Mouse (Mus musculus) liver, adult (tissue): ENCODE measurements around the gene Myh6.

Experiments used
- GATA4 ChIP-seq: IDR thresholded peaks from 2 replicates; pipeline ENCODE4 v1.6.1; 2014; ENCODE audit warnings: mild to moderate bottlenecking, low read length; ENCODE audit not compliant: insufficient replicate concordance

The Myh6 gene

DNA sequence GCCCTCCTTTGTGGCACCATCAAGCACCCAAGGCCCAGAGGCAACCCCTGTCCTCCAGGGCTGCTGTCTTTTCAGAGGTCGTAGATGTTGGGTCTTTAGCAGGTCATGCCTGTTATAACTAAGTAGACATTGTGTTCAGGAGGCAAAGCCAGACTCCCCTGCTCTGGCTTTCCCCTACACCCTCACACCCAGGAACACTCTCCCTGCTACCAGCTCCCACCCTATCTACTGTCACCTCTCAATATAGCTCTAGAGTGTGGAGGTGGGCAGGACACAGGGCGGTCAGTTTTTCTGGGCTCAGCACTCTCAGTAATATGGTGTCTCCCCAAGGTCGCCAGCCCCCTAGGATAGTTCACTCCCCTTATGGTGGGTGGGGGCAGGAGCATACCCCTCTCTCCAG lies 1.1 kb upstream of the Myh6 start:
- no peak for TF ChIP-seq GATA4

GRCm38 (mm10) chr14:54965631-54966030 lies 1.1 kb downstream of the Myh6 start:
- no peak for TF ChIP-seq GATA4

GRCm38 (mm10) chr14:54965044-54965443 lies 1.7 kb downstream of the Myh6 start:
- TF ChIP-seq GATA4, result no peak

DNA sequence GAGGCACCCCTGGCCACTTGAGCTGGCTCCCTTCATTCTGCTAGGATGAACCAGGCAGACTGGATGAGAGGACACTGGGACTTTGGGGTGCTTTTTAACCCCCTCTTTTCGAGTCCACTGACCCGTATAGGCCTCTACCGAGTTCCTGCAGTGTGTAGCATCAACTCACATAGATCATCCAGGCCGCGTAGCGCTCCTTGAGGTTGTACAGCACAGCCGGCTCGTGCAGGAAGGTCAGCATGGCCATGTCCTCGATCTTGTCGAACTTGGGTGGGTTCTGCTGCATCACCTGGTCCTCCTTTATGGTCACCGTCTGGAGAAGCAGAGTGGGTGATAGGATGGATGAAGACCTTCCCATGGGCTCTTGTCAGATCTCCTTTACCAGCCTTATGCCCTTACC lies 3.0 kb downstream of the Myh6 start:
- TF ChIP-seq GATA4, result no peak

GRCm38 (mm10) chr14:54962714-54963113 lies 4.0 kb downstream of the Myh6 start:
- TF ChIP-seq GATA4, result no peak

DNA sequence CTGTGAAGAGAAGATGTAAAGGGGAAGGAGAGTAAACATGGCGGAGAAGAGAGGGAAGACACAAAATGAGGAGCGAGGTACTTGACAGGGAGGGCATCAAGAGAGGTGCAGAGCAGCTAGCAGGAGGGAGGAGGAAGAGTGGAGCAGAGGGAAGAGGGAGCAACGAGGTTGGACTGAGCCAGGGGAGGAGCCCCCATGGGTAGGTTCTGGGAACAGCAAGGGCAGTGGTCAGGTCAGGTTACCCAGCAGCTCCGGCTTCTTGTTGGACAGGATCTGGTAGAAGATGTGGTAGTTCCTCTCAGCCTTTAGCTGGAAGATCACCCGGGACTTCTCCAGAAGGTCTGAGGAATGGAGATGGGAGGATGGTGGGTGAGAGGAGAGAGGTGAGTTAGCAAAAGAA lies 5.2 kb downstream of the Myh6 start:
- no peak for TF ChIP-seq GATA4

- no peak for TF ChIP-seq GATA4
Measured at GRCm38 (mm10) chr14:54960769-54961168, 6.0 kb downstream of the Myh6 start.

GRCm38 (mm10) chr14:54959197-54959596 lies 7.5 kb downstream of the Myh6 start:
- TF ChIP-seq GATA4, result no peak

DNA sequence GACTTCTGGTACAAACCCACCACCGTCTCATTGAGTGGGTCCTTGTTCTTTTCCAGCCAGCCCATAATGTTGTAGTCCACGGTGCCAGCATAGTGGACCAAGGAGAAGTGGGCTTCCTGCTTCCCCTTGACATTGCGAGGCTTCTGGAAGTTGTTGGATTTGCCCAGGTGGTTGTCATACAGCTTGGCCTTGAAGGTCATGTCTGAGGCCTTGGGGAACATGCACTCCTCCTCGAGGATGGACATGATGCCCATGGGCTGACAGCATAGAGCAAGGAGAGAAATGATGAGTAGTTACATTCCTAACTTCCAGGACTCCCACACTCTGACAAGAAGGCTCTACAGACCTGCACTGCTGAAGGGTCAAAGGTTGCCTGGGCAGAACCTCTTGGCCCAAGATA lies 8.2 kb downstream of the Myh6 start:
- TF ChIP-seq GATA4, result no peak

DNA sequence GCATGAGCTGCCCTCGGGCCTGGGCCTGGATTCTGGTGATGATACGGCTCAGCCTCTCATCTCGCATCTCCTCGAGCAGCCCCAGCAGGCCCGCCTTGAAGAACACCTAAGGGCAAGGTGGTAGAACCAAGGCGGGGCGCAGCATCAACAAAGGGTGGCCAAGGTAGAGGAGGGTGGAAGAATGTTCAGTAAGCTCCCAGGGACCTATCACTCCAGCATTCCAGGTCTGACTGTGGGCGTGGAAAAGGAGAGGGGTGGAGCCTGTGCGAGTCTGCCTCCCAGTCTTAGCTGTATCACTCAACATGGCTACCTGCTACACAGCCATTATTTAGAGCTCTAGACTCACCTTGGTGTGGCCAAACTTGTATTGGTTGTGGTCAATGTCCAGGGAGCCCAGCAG lies 10.2 kb downstream of the Myh6 start:
- TF ChIP-seq GATA4, result no peak

- TF ChIP-seq GATA4, result no peak
Measured at GRCm38 (mm10) chr14:54955481-54955880, 11.2 kb downstream of the Myh6 start.

DNA sequence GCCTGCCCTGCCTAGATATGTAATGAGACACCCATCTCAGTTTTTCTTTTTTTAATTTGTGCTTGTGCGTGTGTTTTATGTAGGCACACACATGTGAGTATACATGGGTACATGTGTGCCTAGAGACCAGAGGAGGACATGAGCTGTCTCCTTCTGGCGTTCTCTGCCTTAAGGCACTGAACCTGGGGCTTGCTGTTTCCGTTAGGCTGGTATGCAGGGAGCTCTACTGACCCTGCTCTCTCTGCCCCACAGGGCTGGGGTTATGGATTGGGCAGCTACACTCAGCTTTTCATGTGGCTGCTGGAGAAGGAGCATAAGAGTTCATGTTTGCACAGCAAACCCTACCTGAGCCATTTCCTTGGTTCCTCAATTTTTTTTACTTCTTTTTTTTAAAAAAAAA lies 12.3 kb downstream of the Myh6 start:
- no peak for TF ChIP-seq GATA4

GRCm38 (mm10) chr14:54953664-54954206 lies 13.0 kb downstream of the Myh6 start:
- no peak for TF ChIP-seq GATA4

DNA sequence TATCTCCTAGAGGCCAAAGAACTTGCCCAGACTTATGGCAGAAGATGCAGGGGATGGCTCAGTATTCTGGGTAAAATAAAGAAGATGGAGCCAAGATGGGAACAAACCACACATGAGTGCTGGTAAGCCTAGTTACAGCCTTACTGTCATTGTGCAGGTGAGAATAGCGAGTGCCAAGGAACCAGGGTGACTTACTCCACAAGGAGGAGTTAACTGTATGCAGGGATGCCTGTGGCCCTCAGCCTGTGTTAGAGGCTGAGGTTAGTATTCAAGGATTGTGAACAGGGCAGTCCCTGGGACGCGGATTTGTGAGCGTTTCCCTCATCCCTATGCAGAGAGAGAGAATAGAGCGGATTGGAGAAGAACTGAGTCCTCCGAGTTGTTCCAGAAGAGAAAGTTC lies 15.1 kb downstream of the Myh6 start:
- TF ChIP-seq GATA4, result no peak

DNA sequence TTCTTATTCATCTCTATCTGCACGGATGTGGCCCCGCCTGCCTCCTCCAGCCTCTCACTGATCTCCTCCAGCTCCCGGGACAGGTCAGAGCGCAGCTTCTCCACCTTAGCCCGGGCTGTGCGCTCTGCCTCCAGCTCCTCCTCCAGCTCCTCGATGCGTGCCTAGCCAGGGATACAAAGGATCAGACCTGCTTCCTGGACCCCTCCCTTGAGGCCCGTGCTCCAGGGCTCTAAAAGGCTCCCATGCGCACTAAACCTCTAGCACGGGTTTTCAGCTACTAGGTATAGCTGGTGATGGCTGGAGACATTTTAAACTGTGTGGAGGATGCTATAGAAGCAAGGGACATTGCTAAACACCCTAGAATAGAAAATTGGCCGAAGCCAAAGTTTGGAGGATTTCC lies 16.2 kb downstream of the Myh6 start:
- no peak for TF ChIP-seq GATA4

- TF ChIP-seq GATA4, result no peak
Measured at GRCm38 (mm10) chr14:54948781-54949180, 17.9 kb downstream of the Myh6 start.

DNA sequence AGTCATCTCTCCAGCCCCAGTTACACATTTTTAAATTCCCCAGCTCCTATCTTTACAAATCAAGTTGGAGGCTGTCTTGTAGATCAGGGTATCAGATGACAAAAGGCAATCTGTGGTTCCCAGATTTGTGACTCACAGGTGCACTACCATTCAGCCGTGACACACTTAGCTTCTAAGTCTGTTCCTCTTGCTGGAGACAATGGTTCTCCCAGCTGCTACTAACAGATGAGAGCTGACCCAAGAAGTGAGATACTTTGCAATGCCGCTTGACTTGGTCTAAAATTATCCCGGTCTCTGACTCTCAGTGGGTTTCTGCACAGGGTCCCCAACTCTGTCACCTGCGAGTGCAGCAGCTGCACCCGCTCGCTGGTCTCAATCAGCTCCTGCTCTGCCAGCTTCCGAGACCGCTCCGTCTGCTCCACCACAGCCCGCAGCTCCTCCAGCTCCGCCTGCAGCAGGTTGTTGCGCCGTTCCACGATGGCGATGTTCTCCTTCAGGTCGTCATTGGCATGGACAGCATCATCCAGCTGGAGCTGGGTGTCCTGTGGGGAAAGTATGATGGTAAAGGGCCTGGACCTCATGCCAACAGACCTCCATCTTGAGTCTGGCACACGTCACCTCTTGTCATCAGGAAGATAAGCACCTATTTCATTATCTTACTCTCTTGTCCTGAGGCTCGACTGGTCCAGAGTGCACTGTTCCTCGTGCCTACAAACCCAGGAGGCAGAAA lies 20.6 kb downstream of the Myh6 start:
- no peak for TF ChIP-seq GATA4

- TF ChIP-seq GATA4, result no peak
Measured at GRCm38 (mm10) chr14:54944939-54945338, 21.8 kb downstream of the Myh6 start.

GRCm38 (mm10) chr14:54943971-54944370 lies 22.8 kb downstream of the Myh6 start:
- no peak for TF ChIP-seq GATA4
